Mouse (Mus musculus) spleen, postnatal 0 days (tissue): Measurements from ENCODE around the gene Tmem88. TPM values are rescaled to one million over a fixed set of nuclear protein-coding genes. Genes with fewer than 3 reads are reported as not detected.

Source experiments
- polyA plus RNA-seq: library from polyadenylated mRNA; unstranded; fragments of >200 nt; fragmentation: Nextera tagmentation; extraction: Ambion mirVana; gene quantifications from 2 replicates; pipeline ENCODE4 v1.2.1, GENCODE M21; 2015

Gene Tmem88
- polyA plus RNA-seq: 25.2 and 29.9 TPM in 2 replicates

GRCm38 (mm10) chr11:69398059-69398458 lies at the start of gene Tmem88:
TSS of gene Tmem88 (minus strand) at chr11:69398234.

GRCm38 (mm10) chr11:69413221-69414181 lies 15.5 kb upstream of the Tmem88 start, which contains the start of gene Kdm6b:
TSS of gene Kdm6b (minus strand) at chr11:69413675.

GRCm38 (mm10) chr11:69395235-69395633 lies 2.8 kb downstream of the Tmem88 start, which contains the start of the genes Naa38 and Cyb5d1:
TSS of gene Naa38 (plus strand) at chr11:69395487.
TSS of gene Cyb5d1 (minus strand) at chr11:69395631.

GRCm38 (mm10) chr11:69369215-69369989 lies 28.6 kb downstream of the Tmem88 start, which contains the start of gene Chd3:
TSS of gene Chd3 (minus strand) at chr11:69369406.

Other genes with a start within 250 kb of the Tmem88 start
- gene Alox12b, start 241.2 kb downstream of the Tmem88 start, polyA plus RNA-seq: not detected in 2 replicates
- 0.12 and 0.61 TPM in 2 replicates for gene Alox8, start 200.4 kb downstream of the Tmem88 start, polyA plus RNA-seq
- 0.01 and 0.07 TPM in 2 replicates for gene Gucy2e, start 161.2 kb downstream of the Tmem88 start, polyA plus RNA-seq
- gene Cntrob, start 74.5 kb downstream of the Tmem88 start, polyA plus RNA-seq: 10.3 and 12.8 TPM in 2 replicates
- 94.9 and 97.1 TPM in 2 replicates for gene Trappc1, start 74.3 kb downstream of the Tmem88 start, polyA plus RNA-seq
- 0.30 and 0.55 TPM in 2 replicates for gene Kcnab3, start 72.0 kb downstream of the Tmem88 start, polyA plus RNA-seq
- gene Rnf227, start 57.8 kb downstream of the Tmem88 start, polyA plus RNA-seq: 3.1 and 4.2 TPM in 2 replicates
- gene Chd3, start 28.8 kb downstream of the Tmem88 start, polyA plus RNA-seq: 9.3 and 10.9 TPM in 2 replicates
- 115 and 122 TPM in 2 replicates for gene Naa38, start 2.7 kb downstream of the Tmem88 start, polyA plus RNA-seq
- 8.1 and 10.1 TPM in 2 replicates for gene Cyb5d1, start 2.6 kb downstream of the Tmem88 start, polyA plus RNA-seq
- gene Kdm6b, start 15.4 kb upstream of the Tmem88 start, polyA plus RNA-seq: 12.5 and 16.9 TPM in 2 replicates
- 0.06 and 0.21 TPM in 2 replicates for gene Dnah2, start 150.9 kb upstream of the Tmem88 start, polyA plus RNA-seq
- gene Efnb3, start 162.0 kb upstream of the Tmem88 start, polyA plus RNA-seq: 1.1 and 1.8 TPM in 2 replicates
- gene Wrap53, start 182.0 kb upstream of the Tmem88 start, polyA plus RNA-seq: 19.3 and 21.3 TPM in 2 replicates
- 80.6 and 88.9 TPM in 2 replicates for gene Trp53, start 182.1 kb upstream of the Tmem88 start, polyA plus RNA-seq
- gene Atp1b2, start 207.7 kb upstream of the Tmem88 start, polyA plus RNA-seq: 20.4 and 20.8 TPM in 2 replicates
- gene Shbg, start 219.7 kb upstream of the Tmem88 start, polyA plus RNA-seq: not detected in 2 replicates
- gene Sat2, start 223.8 kb upstream of the Tmem88 start, polyA plus RNA-seq: 7.3 and 7.9 TPM in 2 replicates
- gene Fxr2, start 234.8 kb upstream of the Tmem88 start, polyA plus RNA-seq: 11.5 and 12.6 TPM in 2 replicates